Mouse (Mus musculus) urinary bladder, postnatal 4 days (tissue): ENCODE measurements around the gene Pfn3.

Experiments used
- DNase-seq, 2 experiments: peaks; one replicate each; pipeline ENCODE4 v3.0.0; 2021 to 2022; ENCODE audit warnings: low spot score in 2 of 2

The Pfn3 gene

GRCm38 (mm10) chr13:55430566-55430965, 15.5 kb upstream of the Pfn3 start:
- no peak for DNase-seq

- DNase-seq: no peak
These were observed 14.3 kb upstream of the Pfn3 start for GRCm38 (mm10) chr13:55429226-55429888.

DNA sequence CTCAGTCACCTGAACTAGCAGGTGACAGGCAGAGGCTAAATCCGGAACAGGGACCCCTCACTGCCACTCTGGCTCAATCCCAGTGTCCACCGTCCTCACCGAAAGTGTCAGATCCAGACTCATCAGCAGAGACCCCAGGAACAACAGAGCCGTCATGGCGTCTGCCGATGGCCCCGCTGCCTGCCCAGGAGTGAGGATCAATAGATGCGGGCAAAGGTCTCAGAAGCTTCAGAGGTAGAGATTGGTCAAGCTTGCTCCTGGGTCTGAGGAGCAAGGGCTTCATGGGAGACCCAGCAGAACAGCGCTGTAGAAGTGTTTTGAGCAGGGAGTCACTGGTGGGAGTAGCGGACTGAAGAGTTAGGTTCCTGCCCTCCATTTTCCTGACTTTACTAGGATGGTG, 11.6 kb upstream of the Pfn3 start, which contains the start of gene F12:
Gene F12 (minus strand): TSS at position 181 of the 400 bp plus-strand sequence.
- no peak for DNase-seq

DNA sequence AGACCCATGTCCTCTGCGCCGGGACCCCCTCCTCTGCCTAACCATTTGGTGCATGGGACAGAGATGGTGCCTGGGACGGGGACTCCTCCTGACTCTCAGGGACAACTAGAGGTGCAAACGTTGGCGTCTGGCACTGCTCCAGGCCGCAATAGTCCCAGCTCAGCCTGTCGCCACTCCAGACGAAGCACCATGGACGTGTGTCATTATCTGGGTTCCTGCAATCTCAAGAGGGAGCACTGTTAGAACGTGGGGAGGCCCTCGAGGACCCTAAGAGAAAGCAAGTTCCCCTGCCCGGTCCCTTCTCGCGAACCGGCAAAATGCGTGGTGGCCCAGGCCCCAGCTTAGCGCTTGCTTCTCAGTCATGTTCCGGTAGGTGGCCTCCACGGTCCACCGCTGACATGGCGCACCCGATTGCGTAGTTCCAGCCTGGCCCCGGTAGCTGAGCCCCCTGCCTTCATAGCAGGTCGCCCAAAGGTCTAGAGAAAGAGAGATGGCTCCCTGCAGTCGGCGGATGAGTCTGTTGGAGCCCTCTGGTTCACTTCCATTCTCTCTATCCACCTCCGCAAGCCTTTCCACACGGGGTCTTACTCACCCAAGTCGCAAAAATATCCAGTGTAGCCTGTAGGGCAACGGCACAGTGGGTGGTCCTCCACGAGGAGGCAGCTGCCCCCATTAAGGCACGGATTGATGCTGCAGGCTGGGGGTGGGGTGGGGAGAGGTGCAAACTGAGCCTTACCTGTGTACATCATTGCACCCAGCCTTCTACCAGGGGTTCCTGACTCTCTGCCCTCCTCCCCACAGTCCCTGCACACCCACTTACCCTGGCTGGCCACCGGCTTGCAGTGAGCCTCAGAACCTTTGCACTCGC, 6.1 kb upstream of the Pfn3 start:
- DNase-seq: peak; percentile 49 to 72

- no peak for DNase-seq
These were observed 5.2 kb upstream of the Pfn3 start for GRCm38 (mm10) chr13:55420018-55420932.

GRCm38 (mm10) chr13:55419142-55419541, 4.1 kb upstream of the Pfn3 start:
- no peak for DNase-seq

DNA sequence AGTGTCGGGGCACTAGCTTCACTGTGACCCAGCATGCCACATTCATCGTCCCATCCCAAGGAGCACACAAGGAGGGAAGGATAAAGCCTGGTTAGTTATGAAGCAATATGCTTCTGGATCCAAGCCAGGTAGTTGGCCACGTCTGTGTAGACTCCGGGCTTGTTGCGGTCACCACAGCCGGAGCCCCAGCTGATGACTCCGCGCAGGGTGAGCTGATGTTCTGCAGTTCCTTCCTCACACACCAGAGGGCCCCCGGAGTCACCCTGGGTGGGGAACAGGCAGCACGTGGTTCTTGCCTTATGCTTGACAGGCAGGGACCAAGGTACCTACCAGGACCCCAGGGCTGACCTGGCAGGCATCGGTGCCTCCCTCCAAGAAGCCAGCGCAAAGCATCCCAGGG, 3.0 kb upstream of the Pfn3 start:
- peak; percentile 77 to 93 for DNase-seq

DNA sequence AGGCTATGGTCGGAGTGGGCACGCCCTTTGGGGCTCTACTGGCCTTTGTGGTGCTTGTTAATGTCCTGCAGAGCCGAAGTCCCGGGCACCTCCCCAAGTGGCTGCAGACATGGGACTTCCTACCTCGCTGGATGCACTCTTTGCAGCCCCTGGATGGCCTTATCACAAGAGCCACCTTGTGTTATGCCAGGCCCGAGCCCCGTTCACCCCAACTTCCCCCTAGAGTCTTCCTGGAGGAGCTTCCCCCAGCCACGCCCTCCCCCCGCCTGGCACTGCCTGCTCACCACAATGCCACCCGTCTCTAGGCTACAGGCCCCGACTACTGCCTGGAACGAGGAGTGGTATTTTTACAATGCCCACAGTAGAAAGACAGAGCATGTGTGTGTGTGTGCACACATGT, 1.7 kb downstream of the Pfn3 start:
- DNase-seq: no peak

- DNase-seq: no peak
These were observed 2.3 kb downstream of the Pfn3 start for GRCm38 (mm10) chr13:55412643-55413307.

DNA sequence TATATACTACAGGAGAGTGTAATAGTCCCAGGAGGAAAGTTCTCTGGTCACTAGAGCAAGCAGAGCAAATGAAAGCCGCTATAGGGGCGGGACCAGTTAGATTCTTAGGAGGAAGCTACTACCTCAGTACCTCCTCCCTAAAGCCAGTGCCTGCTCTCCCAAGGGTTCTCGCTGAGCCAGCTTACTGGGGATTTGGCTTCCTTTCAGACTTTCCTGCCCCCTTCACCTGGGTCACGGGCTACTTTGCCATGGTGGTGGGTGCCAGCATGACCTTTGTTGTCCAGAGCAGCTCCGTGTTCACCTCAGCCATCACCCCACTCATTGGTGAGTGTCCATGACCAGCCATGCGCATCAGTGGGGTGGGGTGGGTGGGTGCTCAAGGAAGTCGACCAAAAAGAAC, 3.2 kb downstream of the Pfn3 start:
- DNase-seq: no peak

GRCm38 (mm10) chr13:55408546-55409120, 6.4 kb downstream of the Pfn3 start:
- DNase-seq: no peak

DNA sequence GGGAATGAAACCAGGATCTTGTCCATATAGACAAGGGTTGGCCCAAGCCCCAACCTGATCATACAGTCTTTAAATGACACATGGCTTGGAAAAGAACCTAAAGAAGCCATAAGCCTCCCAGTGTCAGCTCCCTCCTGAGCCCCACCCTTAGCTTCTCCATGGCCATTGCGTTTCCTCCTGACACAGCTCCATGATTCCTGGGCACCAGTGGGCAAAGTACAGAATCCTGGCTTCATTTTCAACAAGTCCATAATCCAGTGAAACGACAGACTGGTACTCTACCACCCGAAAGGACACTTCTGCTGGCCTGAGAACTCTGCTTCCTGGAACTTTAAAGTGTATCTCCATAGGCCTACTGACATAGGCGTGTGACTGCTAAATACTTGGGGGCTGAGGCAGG, 7.7 kb downstream of the Pfn3 start:
- no peak for DNase-seq

DNA sequence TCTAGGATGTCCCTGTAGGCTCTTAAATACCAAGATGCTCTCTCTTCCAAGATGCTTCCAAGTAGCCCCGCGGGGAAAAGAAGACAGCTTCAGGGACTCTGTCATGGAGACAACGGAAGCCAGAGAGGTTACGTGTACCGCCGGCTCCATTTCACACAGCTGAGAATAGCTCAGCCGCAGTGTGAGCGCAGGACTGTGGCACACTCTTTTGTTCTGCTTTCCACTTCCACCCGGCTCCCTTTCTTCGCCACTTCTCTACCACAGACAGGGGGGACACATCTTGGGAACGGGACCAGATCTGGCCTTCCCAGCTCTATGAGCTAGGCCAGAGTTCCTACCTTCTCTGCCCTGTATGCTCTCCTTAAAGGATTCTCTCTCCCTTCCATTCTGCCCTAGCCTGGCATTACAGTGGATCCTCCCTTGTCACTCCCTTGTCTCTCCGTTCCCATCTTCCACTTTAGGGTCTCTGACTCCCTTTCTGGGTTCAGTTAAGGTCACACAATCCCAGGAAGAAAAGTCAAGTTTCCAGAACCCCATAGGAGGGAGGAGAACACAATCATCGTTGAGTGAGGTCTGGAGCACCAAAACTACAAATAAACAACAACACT, 9.1 kb downstream of the Pfn3 start:
- no peak for DNase-seq

DNA sequence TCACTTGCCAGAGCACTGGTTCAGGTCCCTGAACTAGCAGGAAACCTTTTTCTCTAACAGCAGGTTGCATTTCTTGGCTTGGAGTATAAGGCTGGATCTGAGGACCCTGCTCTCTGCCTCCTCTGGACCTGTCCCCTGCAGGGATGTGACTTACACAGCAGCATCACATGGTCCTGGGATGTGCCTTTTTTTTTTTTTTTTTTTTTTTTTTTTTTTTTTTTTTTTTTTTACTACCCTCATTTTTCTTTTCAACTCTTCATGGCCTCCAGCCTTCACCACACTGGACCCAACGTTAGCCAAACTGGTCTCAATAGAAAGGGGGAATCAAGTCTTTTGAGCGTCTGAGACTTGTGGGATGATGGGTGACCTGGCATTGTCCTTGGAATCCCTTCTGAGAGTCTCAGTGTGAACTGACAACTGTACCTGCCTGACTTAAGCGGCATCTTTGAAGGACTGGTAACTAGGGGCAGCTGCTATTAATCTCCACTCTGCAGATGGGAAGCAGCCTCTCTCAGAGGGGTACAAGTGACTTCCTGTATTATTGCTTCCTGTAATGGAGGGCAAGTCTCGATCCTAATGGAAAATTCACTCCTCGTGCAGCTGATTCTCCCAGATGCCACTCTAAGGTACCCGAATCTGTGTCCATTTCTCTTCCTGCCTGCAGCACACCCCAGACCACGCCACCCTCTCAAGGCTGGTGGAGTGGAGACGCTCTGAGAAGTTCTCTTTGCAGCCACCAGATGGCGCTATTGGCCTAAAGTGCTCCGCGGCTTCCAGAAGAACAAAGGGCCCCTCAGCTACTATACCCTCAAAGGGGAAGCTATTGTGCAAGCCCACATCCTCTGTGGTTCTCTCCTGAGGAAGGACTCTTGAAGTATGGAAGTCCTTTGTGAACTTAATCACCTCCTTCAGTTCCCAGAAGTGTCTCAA, 9.9 kb downstream of the Pfn3 start:
- peak; percentile 63 to 81 for DNase-seq

- DNase-seq: no peak
These were observed 10.8 kb downstream of the Pfn3 start for GRCm38 (mm10) chr13:55403935-55404852.

- DNase-seq: no peak
These were observed 11.8 kb downstream of the Pfn3 start for GRCm38 (mm10) chr13:55403266-55403665.

DNA sequence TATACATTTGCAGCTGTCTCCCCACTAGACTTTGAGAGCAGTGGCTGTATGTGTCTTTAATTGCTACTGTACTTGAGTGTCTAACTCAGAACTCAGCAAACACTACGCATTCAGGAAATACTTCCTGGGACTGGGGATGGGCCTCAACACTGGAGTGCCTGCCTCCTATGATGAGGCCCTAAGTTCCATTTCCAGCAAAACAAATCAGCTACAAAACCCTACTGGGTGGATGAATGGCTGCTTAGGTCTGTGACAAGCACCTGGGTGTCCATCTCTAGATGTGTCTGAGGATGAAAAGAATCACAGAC, 15.0 kb downstream of the Pfn3 start:
- no peak for DNase-seq

DNA sequence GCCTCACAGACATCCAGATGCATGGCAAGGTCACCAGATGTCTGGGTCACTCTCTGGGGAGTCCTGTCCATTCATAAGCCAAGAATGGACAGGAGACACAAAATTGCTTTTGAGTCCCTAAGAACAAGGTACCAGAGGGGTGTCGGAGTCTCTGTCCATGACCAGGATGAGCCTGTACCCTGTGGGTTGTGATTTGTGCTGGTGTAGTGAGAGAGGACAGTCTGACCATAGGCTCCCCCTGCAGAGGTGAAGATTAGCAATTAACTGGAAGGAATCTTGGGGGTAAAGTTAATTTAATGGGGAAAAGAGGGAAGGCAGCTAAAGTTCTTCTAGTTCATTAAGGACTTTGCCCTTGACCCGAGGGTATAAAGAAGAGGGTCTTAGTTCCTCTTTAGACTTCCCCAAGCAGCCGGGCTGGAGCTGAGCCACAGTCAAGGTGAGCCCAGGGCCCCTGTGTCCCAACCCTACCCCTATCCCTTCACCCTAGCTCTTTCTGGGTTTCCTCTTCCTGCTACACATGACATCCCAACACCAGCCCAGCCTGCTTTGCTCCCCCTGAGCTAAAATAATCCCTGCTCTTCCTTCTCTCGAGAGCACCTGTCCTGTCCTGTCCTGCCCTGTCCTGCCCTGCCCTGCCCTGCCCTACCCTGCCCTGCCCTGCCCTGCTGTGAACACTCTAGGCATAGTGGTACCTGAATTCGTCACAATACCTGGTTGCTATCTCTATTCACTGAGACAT, 15.6 kb downstream of the Pfn3 start:
- no peak for DNase-seq
